Mouse (Mus musculus) forebrain, embryonic 16.5 days (tissue): Measurements from ENCODE around the gene Shld2. TPM values are rescaled to one million over a fixed set of nuclear protein-coding genes. Genes with fewer than 3 reads are reported as not detected.
A peak's percentile ranks its signal among the peaks of the same experiment; 100 is the strongest.

Source experiments
- ATAC-seq: fragments of 200-750 bp; cut with Nextera tagmentation; 2 replicates; pipeline ENCODE4 v1.8.0; 2017; ENCODE audit warnings: mild to moderate bottlenecking, moderate library complexity
- H3K27ac ChIP-seq: fragments of 300-500 bp; sonication (generic); 2 replicates; pipeline ENCODE4 v1.5.1; 2014; ENCODE audit warnings: low read length, control low read depth
- H3K27me3 ChIP-seq: fragments of 300-500 bp; sonication (generic); replicated peaks from 2 replicates; pipeline ENCODE4 v1.6.1; 2014; ENCODE audit warnings: low read length; ENCODE audit not compliant: control insufficient read depth, insufficient read depth
- H3K36me3 ChIP-seq: fragments of 300-500 bp; sonication (generic); 2 replicates; pipeline ENCODE4 v1.6.1; 2014; ENCODE audit not compliant: control insufficient read depth, insufficient read depth
- H3K4me1 ChIP-seq: fragments of 300-500 bp; sonication (generic); replicated peaks from 2 replicates; pipeline ENCODE4 v1.6.1; 2014; ENCODE audit warnings: low read length; ENCODE audit not compliant: control insufficient read depth, insufficient read depth
- H3K4me2 ChIP-seq: fragments of 300-500 bp; sonication (generic); 2 replicates; pipeline ENCODE4 v1.6.1; 2014; ENCODE audit warnings: mild to moderate bottlenecking, low read length, control low read depth
- H3K4me3 ChIP-seq: fragments of 300-500 bp; sonication (generic); replicated peaks from 2 replicates; pipeline ENCODE4 v1.5.1; 2014; ENCODE audit warnings: mild to moderate bottlenecking, low read length, control low read depth
- H3K9ac ChIP-seq: fragments of 300-500 bp; sonication (generic); replicated peaks from 2 replicates; pipeline ENCODE4 v1.6.1; 2014; ENCODE audit warnings: low read depth, low read length, control low read depth
- H3K9me3 ChIP-seq: fragments of 300-500 bp; sonication (generic); 2 replicates; pipeline ENCODE4 v1.6.1; 2016; ENCODE audit warnings: low read length; ENCODE audit not compliant: control insufficient read depth
- WGBS: fragments of 180-500 bp; shearing (Covaris S2); extraction: QIAGEN DNeasy Blood & Tissue Kit; methylation state at CpG from one replicate; pipeline ENCODE4 v1.1.7; 2014; 5-methylcytosine and 5-hydroxymethylcytosine counted together
- polyA plus RNA-seq: library from polyadenylated mRNA; unstranded; fragments of >200 nt; fragmentation: Nextera tagmentation; extraction: Ambion mirVana; gene quantifications from 2 replicates; pipeline ENCODE4 v1.2.1, GENCODE M21; 2015

Shld2 gene
- polyA plus RNA-seq, 1 experiment from 2014 or later: 6.6 TPM

GRCm38 (mm10) chr14:34221416-34222077 lies 88.7 kb downstream of the Shld2 start:
- WGBS: 74% methylated on average over 5 of the region's 5 CpGs
- H3K27ac ChIP-seq: no peak overlapping the region

GRCm38 (mm10) chr14:34220426-34220825 lies 89.9 kb downstream of the Shld2 start:
- no peak overlapping the region for H3K4me3 ChIP-seq
- no peaks in the 10 kb centered on the region for H3K36me3 ChIP-seq
- WGBS: 72% methylated on average over 5 of the region's 5 CpGs
- H3K4me2 ChIP-seq: no peak overlapping the region
- no peak for ATAC-seq
- H3K9ac ChIP-seq: no peak overlapping the region
- no peaks in the 10 kb centered on the region for H3K9me3 ChIP-seq
- H3K4me1 ChIP-seq: peaks cover 3% of the 10 kb centered on the region
- H3K27me3 ChIP-seq: peaks cover 13% of the 10 kb centered on the region
- H3K27ac ChIP-seq: no peak overlapping the region

More at GRCm38 (mm10) chr14:34221416-34222077, 88.7 kb downstream of the Shld2 start:
- Histone ChIP-seq H3K4me3 (no peak overlapping the region), H3K4me1 (peaks cover 3% of the 10 kb centered on the region), H3K36me3 (no peaks in the 10 kb centered on the region), H3K4me2 (no peak overlapping the region), H3K9ac (no peak overlapping the region), H3K27me3 (peaks cover 13% of the 10 kb centered on the region), H3K9me3 (no peaks in the 10 kb centered on the region)
- no peak for ATAC-seq

GRCm38 (mm10) chr14:34219786-34220198 lies 90.5 kb downstream of the Shld2 start:
- H3K4me2 ChIP-seq: peak overlapping the region; percentile 39
- no peaks in the 10 kb centered on the region for H3K9me3 ChIP-seq
- peaks cover 13% of the 10 kb centered on the region for H3K27me3 ChIP-seq
- H3K27ac ChIP-seq: no peak overlapping the region
- peaks cover 3% of the 10 kb centered on the region for H3K4me1 ChIP-seq
- 4% methylated on average over 29 of the region's 29 CpGs for WGBS
- ATAC-seq: no peak
- H3K9ac ChIP-seq: no peak overlapping the region
- H3K4me3 ChIP-seq: no peak overlapping the region; the same call in 1 of the 2 replicates
- H3K36me3 ChIP-seq: no peaks in the 10 kb centered on the region

GRCm38 (mm10) chr14:34219295-34219694 lies 91.0 kb downstream of the Shld2 start, which contains the start of gene Syt15:
Gene Syt15 (plus strand): TSS chr14:34219595.
- Histone ChIP-seq H3K4me2 (peak within 1 kb of the TSS; percentile 39), H3K9me3 (no peaks in the 10 kb centered on the region), H3K4me1 (peaks cover 3% of the 10 kb centered on the region), H3K27me3 (peaks cover 13% of the 10 kb centered on the region), H3K36me3 (no peaks in the 10 kb centered on the region), H3K9ac (no peak within 1 kb of the TSS), H3K27ac (no peak within 1 kb of the TSS), H3K4me3 (no peak within 1 kb of the TSS; the same call in 1 of the 2 replicates)
- ATAC-seq: no peak
- 72% methylated on average over 6 of the region's 6 CpGs for WGBS

- no peaks in the 10 kb centered on the region for H3K36me3 ChIP-seq
- ATAC-seq: 0 out of 2 replicates have a peak, but pooled peaks have one; percentile 63
- H3K4me3 ChIP-seq: no peak overlapping the region
- H3K27ac ChIP-seq: no peak overlapping the region
- peaks cover 3% of the 10 kb centered on the region for H3K4me1 ChIP-seq
- H3K4me2 ChIP-seq: no peak overlapping the region
- H3K9me3 ChIP-seq: no peaks in the 10 kb centered on the region
- WGBS: 61% methylated on average over 6 of the region's 6 CpGs
- H3K9ac ChIP-seq: no peak overlapping the region
- H3K27me3 ChIP-seq: peaks cover 8% of the 10 kb centered on the region
Measured at GRCm38 (mm10) chr14:34215451-34216127, 94.7 kb downstream of the Shld2 start.

GRCm38 (mm10) chr14:34209942-34210341 lies 100.4 kb downstream of the Shld2 start:
- 87% methylated on average over 4 of the region's 4 CpGs for WGBS
- Histone ChIP-seq H3K9ac (no peak overlapping the region), H3K27me3 (no peaks in the 10 kb centered on the region), H3K27ac (no peak overlapping the region), H3K4me1 (no peaks in the 10 kb centered on the region), H3K9me3 (no peaks in the 10 kb centered on the region), H3K4me3 (no peak overlapping the region), H3K36me3 (no peaks in the 10 kb centered on the region), H3K4me2 (no peak overlapping the region)
- no peak for ATAC-seq

GRCm38 (mm10) chr14:34209080-34209479 lies 101.2 kb downstream of the Shld2 start:
- H3K9me3 ChIP-seq: no peaks in the 10 kb centered on the region
- H3K4me3 ChIP-seq: no peak overlapping the region
- 52% methylated on average over 4 of the region's 4 CpGs for WGBS
- ATAC-seq: no peak
- no peaks in the 10 kb centered on the region for H3K36me3 ChIP-seq
- no peaks in the 10 kb centered on the region for H3K27me3 ChIP-seq
- H3K27ac ChIP-seq: no peak overlapping the region
- H3K9ac ChIP-seq: no peak overlapping the region
- no peaks in the 10 kb centered on the region for H3K4me1 ChIP-seq
- H3K4me2 ChIP-seq: no peak overlapping the region

GRCm38 (mm10) chr14:34208651-34209050 lies 101.6 kb downstream of the Shld2 start:
- H3K4me3 ChIP-seq: no peak overlapping the region
- no peaks in the 10 kb centered on the region for H3K9me3 ChIP-seq
- no peaks in the 10 kb centered on the region for H3K36me3 ChIP-seq
- H3K4me1 ChIP-seq: no peaks in the 10 kb centered on the region
- no peaks in the 10 kb centered on the region for H3K27me3 ChIP-seq
- H3K27ac ChIP-seq: no peak overlapping the region
- no peak overlapping the region for H3K4me2 ChIP-seq
- ATAC-seq: no peak
- no peak overlapping the region for H3K9ac ChIP-seq
- WGBS: 53% methylated on average over 2 of the region's 2 CpGs

- Histone ChIP-seq H3K4me3 (no peak overlapping the region), H3K4me1 (no peaks in the 10 kb centered on the region), H3K36me3 (no peaks in the 10 kb centered on the region), H3K27me3 (no peaks in the 10 kb centered on the region), H3K27ac (no peak overlapping the region), H3K4me2 (no peak overlapping the region), H3K9ac (no peak overlapping the region), H3K9me3 (no peaks in the 10 kb centered on the region)
- ATAC-seq: no peak
- 79% methylated on average over 6 of the region's 6 CpGs for WGBS
Measured at GRCm38 (mm10) chr14:34207996-34208395, 102.3 kb downstream of the Shld2 start.
